Mouse (Mus musculus): ENCODE measurements around the gene Setd5.

Setd5 gene

GRCm38 (mm10) chr6:113054552-113055107 lies 22.5 kb upstream of the Setd5 start:
- DNase-seq (ENCODE audit: low read depth, low spot score) = no peak

GRCm38 (mm10) chr6:113060892-113061563 lies 16.1 kb upstream of the Setd5 start:
- no peak for DNase-seq (ENCODE audit: low read depth, low spot score)

GRCm38 (mm10) chr6:113062253-113062652 lies 14.9 kb upstream of the Setd5 start:
- no peak for DNase-seq (ENCODE audit: low read depth, low spot score)

- no peak for DNase-seq (ENCODE audit: low read depth, low spot score)
These were observed 13.8 kb upstream of the Setd5 start for GRCm38 (mm10) chr6:113063363-113063762.

GRCm38 (mm10) chr6:113065186-113065585 lies 12.0 kb upstream of the Setd5 start:
- DNase-seq (ENCODE audit: low read depth, low spot score) = no peak

GRCm38 (mm10) chr6:113069154-113069553 lies 8.0 kb upstream of the Setd5 start:
- no peak for DNase-seq (ENCODE audit: low read depth, low spot score)

GRCm38 (mm10) chr6:113075261-113075660 lies 1.9 kb upstream of the Setd5 start:
- no peak for DNase-seq (ENCODE audit: low read depth, low spot score)

- peak; percentile 74 for DNase-seq (ENCODE audit: low read depth, low spot score)
These were observed 1.0 kb upstream of the Setd5 start for GRCm38 (mm10) chr6:113076012-113076685.

GRCm38 (mm10) chr6:113077569-113078030 lies 435 bp downstream of the Setd5 start:
- no peak for DNase-seq (ENCODE audit: low read depth, low spot score)

GRCm38 (mm10) chr6:113078031-113078721 lies 1.0 kb downstream of the Setd5 start:
- no peak for DNase-seq (ENCODE audit: low read depth, low spot score)

- DNase-seq (ENCODE audit: low read depth, low spot score) = no peak
These were observed 2.3 kb downstream of the Setd5 start for GRCm38 (mm10) chr6:113079492-113079891.

- DNase-seq (ENCODE audit: low read depth, low spot score) = no peak
These were observed 5.1 kb downstream of the Setd5 start for GRCm38 (mm10) chr6:113082229-113082628.

GRCm38 (mm10) chr6:113084590-113084989 lies 7.4 kb downstream of the Setd5 start:
- no peak for DNase-seq (ENCODE audit: low read depth, low spot score)

GRCm38 (mm10) chr6:113093206-113093605 lies 16.0 kb downstream of the Setd5 start:
- no peak for DNase-seq (ENCODE audit: low read depth, low spot score)

- no peak for DNase-seq (ENCODE audit: low read depth, low spot score)
These were observed 18.4 kb downstream of the Setd5 start for GRCm38 (mm10) chr6:113095547-113095946.

GRCm38 (mm10) chr6:113097662-113098061 lies 20.5 kb downstream of the Setd5 start:
- no peak for DNase-seq (ENCODE audit: low read depth, low spot score)

GRCm38 (mm10) chr6:113099640-113100289 lies 22.6 kb downstream of the Setd5 start:
- DNase-seq (ENCODE audit: low read depth, low spot score) = no peak

GRCm38 (mm10) chr6:113102541-113102940 lies 25.4 kb downstream of the Setd5 start:
- no peak for DNase-seq (ENCODE audit: low read depth, low spot score)

- DNase-seq (ENCODE audit: low read depth, low spot score) = no peak
These were observed 26.6 kb downstream of the Setd5 start for GRCm38 (mm10) chr6:113103765-113104164.

GRCm38 (mm10) chr6:113109378-113109777 lies 32.2 kb downstream of the Setd5 start:
- no peak for DNase-seq (ENCODE audit: low read depth, low spot score)

GRCm38 (mm10) chr6:113109956-113110355 lies 32.8 kb downstream of the Setd5 start:
- DNase-seq (ENCODE audit: low read depth, low spot score) = no peak

GRCm38 (mm10) chr6:113120806-113121205 lies 43.6 kb downstream of the Setd5 start:
- DNase-seq (ENCODE audit: low read depth, low spot score) = no peak
